8 mouse cellular contexts compared by ENCODE assay signal in the genomic region with DNA sequence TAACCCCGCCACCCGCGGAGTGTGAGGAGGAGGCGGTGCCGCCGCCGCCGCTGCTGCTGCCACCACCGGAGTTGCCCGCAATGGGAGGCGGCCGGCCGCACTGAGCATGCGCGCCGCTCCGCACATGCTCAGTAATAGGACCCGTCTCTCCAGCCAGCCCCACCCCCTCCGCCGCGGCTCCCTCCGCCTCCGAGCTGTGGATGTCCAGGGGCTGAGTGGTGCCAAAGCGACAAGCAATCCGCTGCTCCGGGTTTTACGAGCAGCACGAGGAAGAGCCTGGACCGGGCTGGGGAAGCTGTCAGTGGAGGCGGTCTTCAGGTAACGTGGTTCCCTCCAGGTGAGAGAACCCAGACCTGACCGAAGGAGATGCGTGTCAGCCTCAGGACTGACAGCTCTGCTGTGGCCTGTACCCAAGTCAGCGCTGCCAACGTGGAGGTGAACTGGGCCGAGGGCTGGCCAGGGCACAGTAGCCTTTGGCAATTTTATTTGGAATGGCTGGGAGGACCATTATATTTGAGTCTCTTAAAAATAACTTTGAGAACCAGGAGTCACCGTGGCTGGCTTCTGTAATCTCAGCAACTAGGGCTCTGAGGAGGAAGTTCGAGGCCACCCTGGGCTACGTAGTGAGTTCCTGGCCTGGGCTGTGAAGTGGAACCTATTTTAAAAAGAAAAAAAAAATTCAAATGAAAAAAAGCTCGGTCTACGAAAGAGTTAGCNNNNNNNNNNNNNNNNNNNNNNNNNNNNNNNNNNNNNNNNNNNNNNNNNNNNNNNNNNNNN. TPM values are rescaled to one million over a fixed set of nuclear protein-coding genes. Genes with fewer than 3 reads are reported as not detected.
DNase-seq lines count a peak whose midpoint lies in the region; ATAC-seq and TF ChIP-seq lines count a peak whose summit lies in the region.

TSS of gene Mycbp2 (minus strand) at position 86 of the 777 bp plus-strand sequence.

- peak; percentile 99 for ATAC-seq in heart, embryonic 11.5 days (replicated peaks; ENCODE audit: insufficient number of reproducible peaks, low FRiP score, low TSS enrichment)
- peak; percentile 99 for ATAC-seq in kidney, embryonic 16.5 days (ENCODE audit: low FRiP score, low TSS enrichment)

- H3K79me3 ChIP-seq in C2C12 (ENCODE audit: low read depth): peaks cover 36% of the 10 kb centered on the region

- peaks cover 44% of the 10 kb centered on the region for H3K79me2 ChIP-seq in C2C12 (ENCODE audit: control insufficient read depth, insufficient read depth)
- peaks cover 8% of the 10 kb centered on the region; the same call in 1 of the 2 replicates for H3K79me2 ChIP-seq in liver, adult 2 months (ENCODE audit: control insufficient read depth, insufficient read depth, low read length)
- peaks cover 42% of the 10 kb centered on the region for H3K79me2 ChIP-seq in myocyte (ENCODE audit: control insufficient read depth, insufficient read depth)

- TF ChIP-seq CTCF in C2C12 (IDR thresholded peaks at IDR 0.05; ENCODE audit: control insufficient read depth, insufficient read depth, insufficient read length): no peak
- no peak for TF ChIP-seq CTCF in brain, embryonic 14.5 days (IDR thresholded peaks at IDR 0.05; ENCODE audit: borderline replicate concordance, extremely low read depth, insufficient read depth, insufficient read length)
- no peak for TF ChIP-seq CTCF in liver, adult 2 months (IDR thresholded peaks at IDR 0.05; ENCODE audit: low read depth, low read length)

- peak within 1 kb of the TSS; percentile 88 for H3K27ac ChIP-seq in heart, embryonic 11.5 days (ENCODE audit: low read depth, low read length)
- H3K27ac ChIP-seq in kidney, embryonic 16.5 days (ENCODE audit: low read length): peak within 1 kb of the TSS; percentile 83
- peak within 1 kb of the TSS; percentile 60 for H3K27ac ChIP-seq in liver, adult 2 months (replicated peaks; ENCODE audit: insufficient read depth, low read depth, low read length)

- peak; percentile 99 for DNase-seq in brain, embryonic 14.5 days (ENCODE audit: low read depth)
- peak; percentile 88 for DNase-seq in liver, adult 2 months (ENCODE audit: extremely low read depth, low read depth, low spot score)
- DNase-seq in splenic B cell, adult 2 months (ENCODE audit: low read depth, low spot score): peak; percentile 97

- peak within 1 kb of the TSS; percentile 84 for H3K9ac ChIP-seq in heart, embryonic 11.5 days (ENCODE audit: low read depth, low read length)
- H3K9ac ChIP-seq in kidney, embryonic 16.5 days (replicated peaks; ENCODE audit: low read length): peak within 1 kb of the TSS; percentile 80
- peak within 1 kb of the TSS; percentile 89 for H3K9ac ChIP-seq in liver, adult 2 months (ENCODE audit: low read depth, low read length)

- H3K4me2 ChIP-seq in heart, embryonic 11.5 days: peak within 1 kb of the TSS; percentile 87
- H3K4me2 ChIP-seq in kidney, embryonic 16.5 days (replicated peaks; ENCODE audit: low read depth, low read length): peak within 1 kb of the TSS; percentile 73
- peak within 1 kb of the TSS; percentile 88 for H3K4me2 ChIP-seq in myocyte (ENCODE audit: low read depth)

- peak; percentile 97 for TF ChIP-seq POLR2A in brain, embryonic 14.5 days (IDR thresholded peaks at IDR 0.05; ENCODE audit: borderline replicate concordance, extremely low read depth, insufficient read depth, insufficient read length, poor library complexity, severe bottlenecking)
- TF ChIP-seq POLR2A in liver, adult 2 months (IDR thresholded peaks at IDR 0.05; ENCODE audit: extremely low read depth, insufficient read depth, low read length): peak; percentile 49; the same call in 1 of the 2 replicates
- peak; percentile 95 for TF ChIP-seq POLR2A in myocyte (IDR thresholded peaks at IDR 0.05; ENCODE audit: insufficient read length, low read depth)

- peaks cover 67% of the 10 kb centered on the region for H3K4me1 ChIP-seq in erythroblast, embryonic 14.5 days (ENCODE audit: control insufficient read depth)
- H3K4me1 ChIP-seq in heart, embryonic 11.5 days (ENCODE audit: control insufficient read depth, insufficient read depth, low read length): peaks cover 11% of the 10 kb centered on the region; the same call in 1 of the 2 replicates
- peaks cover 13% of the 10 kb centered on the region for H3K4me1 ChIP-seq in kidney, embryonic 16.5 days (ENCODE audit: insufficient read depth, low read length)
- peaks cover 6% of the 10 kb centered on the region; the same call in 1 of the 2 replicates for H3K4me1 ChIP-seq in liver, adult 2 months (ENCODE audit: control insufficient read depth, insufficient read depth, low read length)

- no peaks in the 10 kb centered on the region for H3K9me3 ChIP-seq in erythroblast, embryonic 14.5 days (ENCODE audit: control insufficient read depth, low read length)
- no peaks in the 10 kb centered on the region for H3K9me3 ChIP-seq in heart, embryonic 11.5 days (replicated peaks; ENCODE audit: control insufficient read depth, low read length)
- H3K9me3 ChIP-seq in kidney, embryonic 16.5 days (ENCODE audit: low read length): no peaks in the 10 kb centered on the region

- 5% methylated on average over 40 of the region's 41 CpGs for WGBS in heart, embryonic 11.5 days (ENCODE audit: insufficient replicate concordance)
- 6% methylated on average over 33 of the region's 41 CpGs for WGBS in kidney, embryonic 16.5 days
- 2% methylated on average over 41 of the region's 41 CpGs for WGBS in liver, adult 2 months

- H3ac ChIP-seq in C2C12 (ENCODE audit: control insufficient read depth, insufficient read length, low read depth): peak within 1 kb of the TSS; percentile 77
- peak within 1 kb of the TSS; percentile 54 for H3ac ChIP-seq in myocyte (ENCODE audit: control insufficient read depth, insufficient read length)

- H3K27me3 ChIP-seq in C2C12 (ENCODE audit: control insufficient read depth, insufficient read depth, insufficient read length) (no peaks in the 10 kb centered on the region), myocyte (ENCODE audit: control insufficient read depth, insufficient read depth, insufficient read length) (no peaks in the 10 kb centered on the region)
- H3K27me3 ChIP-seq in erythroblast, embryonic 14.5 days (ENCODE audit: control insufficient read depth): no peaks in the 10 kb centered on the region
- H3K27me3 ChIP-seq in heart, embryonic 11.5 days (ENCODE audit: control insufficient read depth, insufficient read depth, low read length): no peaks in the 10 kb centered on the region
- no peaks in the 10 kb centered on the region for H3K27me3 ChIP-seq in kidney, embryonic 16.5 days (ENCODE audit: insufficient read depth, low read length)
- no peaks in the 10 kb centered on the region for H3K27me3 ChIP-seq in liver, adult 2 months (ENCODE audit: control insufficient read depth, insufficient read depth, low read length)
- H3K27me3 ChIP-seq in splenic B cell, adult 2 months (ENCODE audit: control insufficient read depth, insufficient read depth, low read length, poor library complexity, severe bottlenecking): no peaks in the 10 kb centered on the region

- no peaks in the 10 kb centered on the region for H3K36me3 ChIP-seq in C2C12 (ENCODE audit: control insufficient read depth, insufficient read depth)
- no peaks in the 10 kb centered on the region for H3K36me3 ChIP-seq in erythroblast, embryonic 14.5 days (ENCODE audit: control insufficient read depth)
- H3K36me3 ChIP-seq in heart, embryonic 11.5 days (ENCODE audit: control insufficient read depth, insufficient read depth, low read length): no peaks in the 10 kb centered on the region
- no peaks in the 10 kb centered on the region for H3K36me3 ChIP-seq in kidney, embryonic 16.5 days (ENCODE audit: insufficient read depth, low read length)
- H3K36me3 ChIP-seq in liver, adult 2 months (ENCODE audit: control insufficient read depth, insufficient read depth, low read length): no peaks in the 10 kb centered on the region
- H3K36me3 ChIP-seq in myocyte (ENCODE audit: control insufficient read depth, insufficient read depth): no peaks in the 10 kb centered on the region
- no peaks in the 10 kb centered on the region for H3K36me3 ChIP-seq in splenic B cell, adult 2 months (ENCODE audit: control insufficient read depth, insufficient read depth, low read length, poor library complexity, severe bottlenecking)

- peak within 1 kb of the TSS; percentile 55 for H3K4me3 ChIP-seq in C2C12 (ENCODE audit: insufficient read depth, poor library complexity, severe bottlenecking)
- peak within 1 kb of the TSS; percentile 86 for H3K4me3 ChIP-seq in erythroblast, embryonic 14.5 days (replicated peaks)
- peak within 1 kb of the TSS; percentile 87 for H3K4me3 ChIP-seq in heart, embryonic 11.5 days (ENCODE audit: low read depth, low read length)
- peak within 1 kb of the TSS; percentile 78 for H3K4me3 ChIP-seq in kidney, embryonic 16.5 days (ENCODE audit: low read length)
- H3K4me3 ChIP-seq in liver, adult 2 months (ENCODE audit: insufficient read depth, low read depth, low read length): peak within 1 kb of the TSS; percentile 60
- H3K4me3 ChIP-seq in myocyte: peak within 1 kb of the TSS; percentile 54

TF ChIP-seq in C2C12, 6 proteins besides CTCF, POLR2A, EP300 and RAD21:
- no peak for TF ChIP-seq CEBPB (IDR thresholded peaks at IDR 0.05; ENCODE audit: low read depth)
- no peak for TF ChIP-seq FOSL1 (IDR thresholded peaks at IDR 0.05; ENCODE audit: insufficient read depth, low read length, poor library complexity, severe bottlenecking)
- TF ChIP-seq USF1 (IDR thresholded peaks at IDR 0.05; ENCODE audit: low read depth): no peak
- TF ChIP-seq MAX (IDR thresholded peaks at IDR 0.05): no peak
- TF ChIP-seq MYOG (IDR thresholded peaks at IDR 0.05; ENCODE audit: control insufficient read depth, extremely low read depth, insufficient read length): no peak
- TF ChIP-seq MYOD1 (IDR thresholded peaks at IDR 0.05; ENCODE audit: control insufficient read depth, insufficient read length, low read depth): no peak

TF ChIP-seq in myocyte, 11 proteins besides CTCF, POLR2A, EP300 and RAD21 (continues in another document):
- TF ChIP-seq MYOD1 (IDR thresholded peaks at IDR 0.05; ENCODE audit: control insufficient read depth in 1 of 3, insufficient read length in 2 of 3, low read depth in 2 of 3) (peak in 1 of 3 experiments; percentile 2), POLR2AphosphoS2 (IDR thresholded peaks at IDR 0.05; ENCODE audit: insufficient read length, low read depth) (peak; percentile 87), MYOG (IDR thresholded peaks at IDR 0.05; ENCODE audit: control insufficient read depth in 1 of 3, insufficient read depth in 1 of 3, insufficient read length in 2 of 3, low read depth in 2 of 3) (peak in 1 of 3 experiments; percentile 50), REST (IDR thresholded peaks at IDR 0.05; ENCODE audit: insufficient read depth, insufficient read length) (no peak), TCF12 (IDR thresholded peaks at IDR 0.05; ENCODE audit: insufficient read depth, poor library complexity, severe bottlenecking) (no peak)

RNA-seq across cellular contexts. Expression of gene Mycbp2, which starts in this region (rescaled TPM):
- polyA plus RNA-seq in C2C12 (2012; fragmentation: generic; extraction: Trizol) (5.9 TPM), myocyte (2012; fragmentation: generic; extraction: Trizol) (7.7 TPM)
- polyA plus RNA-seq in brain, embryonic 14.5 days (2012; rRNA removed): 100 and 132 TPM in 2 replicates
- polyA plus RNA-seq in erythroblast, embryonic 14.5 days (2012): 0.17 and 0.38 TPM in 2 replicates
- 17.2 and 19.1 TPM in 2 replicates for polyA plus RNA-seq in heart, embryonic 11.5 days (2014; fragmentation: Nextera tagmentation; extraction: Ambion mirVana)
- polyA plus RNA-seq in kidney, embryonic 16.5 days (2015; fragmentation: Nextera tagmentation; extraction: Ambion mirVana): 17.4 and 19.3 TPM in 2 replicates
- 14.0 and 14.6 TPM in 2 replicates for total RNA-seq in liver, adult 2 months (2014; rRNA removed)
- polyA plus RNA-seq in liver, adult 2 months (2012; rRNA removed): 4.1 and 5.2 TPM in 2 replicates

Comparison
In these comparisons a context has a peak if more than half of its experiments do, and no peak if none do; other contexts are left out.
1. Peak in every context shown above with its lines: DNase-seq, ATAC-seq, H3K4me3 ChIP-seq and H3K27ac ChIP-seq.